Mouse (Mus musculus) urinary bladder, postnatal 14 days (tissue): ENCODE measurements around the gene Gpr55.

ENCODE experiments used
- DNase-seq: peaks from one replicate; pipeline ENCODE4 v3.0.0; 2021; ENCODE audit warnings: low spot score

Gpr55 gene

GRCm38 (mm10) chr1:85915890-85916289, 44.9 kb downstream of the Gpr55 start:
- no peak for DNase-seq

- DNase-seq, result no peak
Measured at GRCm38 (mm10) chr1:85913078-85913755, 47.6 kb downstream of the Gpr55 start.

- no peak for DNase-seq
Measured at GRCm38 (mm10) chr1:85908754-85909590, 51.8 kb downstream of the Gpr55 start.

- DNase-seq, result no peak
Measured at GRCm38 (mm10) chr1:85906892-85907291, 53.9 kb downstream of the Gpr55 start.

- DNase-seq, result no peak
Measured at GRCm38 (mm10) chr1:85902108-85902561, 58.7 kb downstream of the Gpr55 start.

- DNase-seq, result no peak
Measured at GRCm38 (mm10) chr1:85901516-85902107, 59.2 kb downstream of the Gpr55 start.

GRCm38 (mm10) chr1:85900521-85901333, 60.1 kb downstream of the Gpr55 start:
- peak; percentile 67 for DNase-seq

GRCm38 (mm10) chr1:85899388-85899761, 61.4 kb downstream of the Gpr55 start:
- no peak for DNase-seq

GRCm38 (mm10) chr1:85898761-85899387, 61.9 kb downstream of the Gpr55 start:
- no peak for DNase-seq

GRCm38 (mm10) chr1:85897901-85898760, 62.7 kb downstream of the Gpr55 start:
- DNase-seq, result no peak

GRCm38 (mm10) chr1:85896781-85897700, 63.8 kb downstream of the Gpr55 start:
- DNase-seq, result peak; percentile 49

- DNase-seq, result no peak
Measured at GRCm38 (mm10) chr1:85896110-85896509, 64.7 kb downstream of the Gpr55 start.

- peak; percentile 59 for DNase-seq
Measured at GRCm38 (mm10) chr1:85895391-85895837, 65.4 kb downstream of the Gpr55 start.

- DNase-seq, result peak; percentile 38
Measured at GRCm38 (mm10) chr1:85894748-85895360, 66.0 kb downstream of the Gpr55 start.

GRCm38 (mm10) chr1:85894231-85894747, 66.5 kb downstream of the Gpr55 start, which contains the start of gene Itm2c:
TSS of gene Itm2c (plus strand) at chr1:85894281.
- peak; percentile 94 for DNase-seq
